Mouse (Mus musculus) liver, adult 2 months (tissue): ENCODE results near the gene Mpzl3.

ENCODE experiments used
- CTCF ChIP-seq: fragments of 200-500 bp; IDR thresholded peaks from 2 replicates; pipeline ENCODE4 v1.5.1; 2011; ENCODE audit warnings: low read depth, low read length, control low read depth
- POLR2A ChIP-seq: fragments of 200-500 bp; IDR thresholded peaks from 2 replicates; pipeline ENCODE4 v1.6.1; 2011; ENCODE audit warnings: low read length, control low read depth; ENCODE audit not compliant: insufficient read depth; ENCODE audit errors: extremely low read depth

DNA sequence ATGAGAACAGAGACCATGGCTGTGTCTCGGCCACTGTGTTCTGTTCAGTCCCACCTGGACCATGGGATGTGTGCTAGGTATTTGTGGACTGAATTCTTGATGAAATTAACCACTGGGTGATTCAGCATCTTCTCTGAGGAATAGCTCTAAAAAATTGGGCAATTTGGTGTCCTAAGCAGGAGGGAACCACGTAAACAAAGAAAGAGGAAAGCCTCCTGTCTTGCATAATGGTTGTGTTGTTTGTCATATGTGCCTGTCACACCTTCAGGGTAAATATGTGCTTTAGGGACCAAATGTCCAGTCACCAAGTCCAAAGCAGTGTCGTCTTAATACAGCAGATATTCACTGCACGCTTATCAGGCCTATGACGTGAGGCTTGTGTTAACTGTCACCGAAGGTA lies 9.4 kb downstream of the Mpzl3 start:
- TF ChIP-seq CTCF (no peak), POLR2A (no peak)
